Mouse (Mus musculus): ENCODE results near the gene Cacna2d4. TPM values are rescaled to one million over a fixed set of nuclear protein-coding genes. Genes with fewer than 3 reads are reported as not detected.
A peak's percentile ranks its signal among the peaks of the same experiment; 100 is the strongest.

Cacna2d4 gene
- polyA plus RNA-seq, 1 experiment from 2014 or later, result 0.02 TPM

DNA sequence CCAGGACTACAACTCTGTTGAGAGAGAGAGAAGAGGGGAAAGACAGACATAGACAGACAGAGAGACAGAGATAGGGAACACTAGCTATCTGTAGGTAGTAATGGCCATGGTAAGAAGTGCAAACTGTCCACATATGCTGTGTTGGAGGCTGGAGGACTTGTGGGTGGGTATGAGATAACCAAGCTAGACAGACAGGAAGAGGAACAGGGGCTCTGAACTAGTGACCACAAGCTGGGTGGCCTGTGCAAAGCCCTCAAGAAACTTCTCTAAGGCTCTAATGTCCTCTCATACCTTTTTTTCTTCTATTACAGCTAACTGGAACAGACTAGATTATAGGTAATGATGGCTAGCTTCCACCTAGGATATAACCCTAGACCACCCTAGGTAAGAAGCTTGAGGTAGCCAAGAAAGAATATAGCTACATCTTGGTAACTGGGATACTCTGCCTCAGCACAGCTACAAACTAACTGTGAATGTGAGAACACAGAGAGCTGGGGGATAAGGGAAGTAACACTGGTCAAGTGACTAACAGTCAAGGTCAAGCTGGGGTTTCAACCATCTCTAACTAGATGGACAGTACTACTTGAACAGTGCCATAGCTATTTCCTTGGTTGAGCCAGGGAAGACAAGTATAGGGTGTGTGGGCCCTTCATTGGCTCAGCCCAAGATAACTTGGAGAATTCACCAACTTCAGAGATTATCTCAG, 136.8 kb downstream of the Cacna2d4 start:
- H3K9ac ChIP-seq (ENCODE audit: low read depth, low read length), result no peak overlapping the region
- H3K27me3 ChIP-seq (ENCODE audit: control insufficient read depth, insufficient read depth, low read depth, low read length), result no peaks in the 10 kb centered on the region
- ATAC-seq (ENCODE audit: low read depth), result no peak
- no peak overlapping the region for H3K4me3 ChIP-seq (ENCODE audit: low read depth, low read length)
- peaks cover 41% of the 10 kb centered on the region for H3K4me1 ChIP-seq (ENCODE audit: control insufficient read depth, low read depth, low read length)
- H3K4me2 ChIP-seq (ENCODE audit: low read depth, low read length), result no peak overlapping the region
- no peaks in the 10 kb centered on the region for H3K9me3 ChIP-seq (replicated peaks; ENCODE audit: control insufficient read depth, low read length)
- peaks cover 2% of the 10 kb centered on the region for H3K36me3 ChIP-seq (ENCODE audit: control insufficient read depth, insufficient read depth)
- peak overlapping the region; percentile 15; the same call in 1 of the 2 replicates for H3K27ac ChIP-seq (ENCODE audit: low read length)

DNA sequence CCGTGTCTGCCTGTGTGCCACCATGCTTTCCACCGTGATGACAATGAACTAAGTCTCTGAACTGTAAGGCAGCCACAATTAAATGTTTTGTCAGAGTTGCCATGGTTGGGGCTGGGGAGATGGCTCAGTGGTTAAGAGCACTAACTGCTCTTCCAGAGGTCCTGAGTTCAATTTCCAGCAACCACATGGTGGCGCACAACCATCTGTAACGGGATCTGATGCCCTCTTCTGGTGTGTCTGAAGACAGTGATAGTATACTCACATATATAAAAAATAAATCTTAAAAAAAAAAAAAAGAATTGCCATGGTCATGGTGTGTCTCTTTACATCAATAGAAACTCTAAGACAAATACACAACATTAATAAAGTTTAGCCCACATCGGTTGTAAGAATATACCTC, 138.7 kb downstream of the Cacna2d4 start:
- peaks cover 41% of the 10 kb centered on the region for H3K4me1 ChIP-seq (ENCODE audit: control insufficient read depth, low read depth, low read length)

GRCm38 (mm10) chr6:119377613-119378012, 141.3 kb downstream of the Cacna2d4 start:
- WGBS (ENCODE audit: insufficient replicate concordance), result 3% methylated on average over 2 of the region's 2 CpGs
- Histone ChIP-seq H3K9me3 (replicated peaks; ENCODE audit: control insufficient read depth, low read length) (no peaks in the 10 kb centered on the region), H3K9ac (ENCODE audit: low read depth, low read length) (no peak overlapping the region), H3K36me3 (ENCODE audit: control insufficient read depth, insufficient read depth) (no peaks in the 10 kb centered on the region; the same call in 1 of the 2 replicates), H3K4me3 (ENCODE audit: low read depth, low read length) (no peak overlapping the region), H3K27me3 (ENCODE audit: control insufficient read depth, insufficient read depth, low read depth, low read length) (no peaks in the 10 kb centered on the region), H3K4me2 (ENCODE audit: low read depth, low read length) (0 out of 2 replicates have a peak overlapping the region, but pooled peaks have one; percentile 23), H3K4me1 (ENCODE audit: control insufficient read depth, low read depth, low read length) (peaks cover 38% of the 10 kb centered on the region), H3K27ac (ENCODE audit: low read length) (peak overlapping the region; percentile 30)
- ATAC-seq (ENCODE audit: low read depth), result peak; percentile 61

More for the DNA sequence above, 138.7 kb downstream of the Cacna2d4 start:
- WGBS (ENCODE audit: insufficient replicate concordance), result 41% methylated on average over 5 of the region's 5 CpGs
- H3K36me3 ChIP-seq (ENCODE audit: control insufficient read depth, insufficient read depth), result peaks cover 2% of the 10 kb centered on the region
- H3K27ac ChIP-seq (ENCODE audit: low read length), result no peak overlapping the region
- H3K27me3 ChIP-seq (ENCODE audit: control insufficient read depth, insufficient read depth, low read depth, low read length), result no peaks in the 10 kb centered on the region
- H3K4me3 ChIP-seq (ENCODE audit: low read depth, low read length), result no peak overlapping the region
- no peak for ATAC-seq (ENCODE audit: low read depth)
- no peaks in the 10 kb centered on the region for H3K9me3 ChIP-seq (replicated peaks; ENCODE audit: control insufficient read depth, low read length)
- H3K4me2 ChIP-seq (ENCODE audit: low read depth, low read length), result no peak overlapping the region
- H3K9ac ChIP-seq (ENCODE audit: low read depth, low read length), result no peak overlapping the region

DNA sequence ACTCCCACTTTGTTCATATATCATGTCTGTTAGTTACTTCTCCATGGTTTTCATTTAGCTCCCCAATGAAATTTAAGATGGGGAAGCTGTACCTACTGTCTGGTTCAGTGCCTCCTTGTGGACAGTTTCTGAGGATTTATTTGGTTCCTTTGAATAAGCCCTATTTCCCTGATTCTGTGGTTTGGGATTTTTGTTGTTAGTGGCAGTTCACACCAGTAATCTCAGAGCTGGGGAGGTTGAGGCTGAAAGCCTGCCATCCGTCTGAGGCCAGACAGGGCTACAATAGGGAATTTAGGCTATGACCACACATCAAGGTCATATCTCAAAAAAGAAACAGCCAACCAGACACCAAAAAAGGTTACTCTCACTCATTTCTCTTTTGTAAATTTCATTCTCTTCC, 142.3 kb downstream of the Cacna2d4 start:
- ATAC-seq (ENCODE audit: low read depth), result no peak
- no peak overlapping the region for H3K4me2 ChIP-seq (ENCODE audit: low read depth, low read length)
- H3K4me1 ChIP-seq (ENCODE audit: control insufficient read depth, low read depth, low read length), result peaks cover 29% of the 10 kb centered on the region
- H3K36me3 ChIP-seq (ENCODE audit: control insufficient read depth, insufficient read depth), result no peaks in the 10 kb centered on the region; the same call in none of the 2 replicates
- no peak overlapping the region for H3K27ac ChIP-seq (ENCODE audit: low read length)
- no peak overlapping the region for H3K9ac ChIP-seq (ENCODE audit: low read depth, low read length)
- H3K4me3 ChIP-seq (ENCODE audit: low read depth, low read length), result no peak overlapping the region
- H3K27me3 ChIP-seq (ENCODE audit: control insufficient read depth, insufficient read depth, low read depth, low read length), result no peaks in the 10 kb centered on the region
- 48% methylated on average over 1 of the region's 1 CpGs for WGBS (ENCODE audit: insufficient replicate concordance)
- no peaks in the 10 kb centered on the region for H3K9me3 ChIP-seq (replicated peaks; ENCODE audit: control insufficient read depth, low read length)

GRCm38 (mm10) chr6:119385668-119386067, 149.3 kb downstream of the Cacna2d4 start:
- peaks cover 16% of the 10 kb centered on the region for H3K4me1 ChIP-seq (ENCODE audit: control insufficient read depth, low read depth, low read length)
- no peaks in the 10 kb centered on the region for H3K9me3 ChIP-seq (replicated peaks; ENCODE audit: control insufficient read depth, low read length)
- H3K36me3 ChIP-seq (ENCODE audit: control insufficient read depth, insufficient read depth), result no peaks in the 10 kb centered on the region; the same call in 1 of the 2 replicates
- WGBS (ENCODE audit: insufficient replicate concordance), result 91% methylated on average over 1 of the region's 1 CpGs
- ATAC-seq (ENCODE audit: low read depth), result no peak
- H3K4me3 ChIP-seq (ENCODE audit: low read depth, low read length), result no peak overlapping the region
- no peak overlapping the region for H3K4me2 ChIP-seq (ENCODE audit: low read depth, low read length)
- no peak overlapping the region for H3K9ac ChIP-seq (ENCODE audit: low read depth, low read length)
- H3K27me3 ChIP-seq (ENCODE audit: control insufficient read depth, insufficient read depth, low read depth, low read length), result no peaks in the 10 kb centered on the region
- no peak overlapping the region for H3K27ac ChIP-seq (ENCODE audit: low read length)

DNA sequence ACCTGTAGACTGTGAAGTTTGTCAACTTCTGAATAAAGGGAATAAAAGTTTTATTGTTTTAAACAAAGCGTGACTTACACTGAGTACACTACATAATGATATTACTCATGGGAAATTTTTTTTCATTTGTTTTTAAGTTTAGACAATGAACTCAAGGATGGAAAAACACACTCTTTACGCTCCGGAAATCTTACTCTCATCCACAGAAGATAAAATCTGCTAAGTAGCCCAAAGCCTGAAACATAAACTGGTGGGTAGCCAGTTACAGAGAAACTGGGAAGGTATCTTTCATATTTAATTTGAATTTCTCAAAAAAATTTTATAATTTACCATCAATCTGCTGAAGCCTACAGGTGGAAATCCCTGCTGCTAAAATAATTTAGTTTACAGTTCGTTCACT, 150.1 kb downstream of the Cacna2d4 start:
- Histone ChIP-seq H3K4me1 (ENCODE audit: control insufficient read depth, low read depth, low read length) (peaks cover 16% of the 10 kb centered on the region), H3K9ac (ENCODE audit: low read depth, low read length) (no peak overlapping the region), H3K4me3 (ENCODE audit: low read depth, low read length) (no peak overlapping the region)

DNA sequence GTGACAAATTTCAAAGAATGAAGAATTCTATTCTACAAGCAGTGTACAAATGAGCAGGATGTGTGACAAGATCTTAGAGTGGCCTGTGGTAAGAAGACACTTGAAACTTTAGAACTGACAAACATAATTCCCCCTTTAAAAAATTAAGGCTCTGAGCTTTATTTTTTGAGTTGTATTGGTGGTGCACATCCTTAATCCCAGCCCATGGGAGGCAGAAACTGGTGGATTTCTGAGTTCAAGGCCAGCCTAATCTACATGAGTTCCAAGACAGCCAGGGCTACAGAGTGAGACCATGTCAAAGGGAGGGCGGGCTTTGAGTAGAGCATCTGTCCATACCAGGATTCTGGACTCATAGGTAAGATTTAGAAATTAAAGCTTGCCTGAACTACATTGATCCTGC, 150.5 kb downstream of the Cacna2d4 start:
- Histone ChIP-seq H3K4me2 (ENCODE audit: low read depth, low read length) (peak overlapping the region; percentile 79), H3K9me3 (replicated peaks; ENCODE audit: control insufficient read depth, low read length) (no peaks in the 10 kb centered on the region), H3K27ac (ENCODE audit: low read length) (peak overlapping the region; percentile 12; the same call in 1 of the 2 replicates), H3K4me3 (ENCODE audit: low read depth, low read length) (peak overlapping the region; percentile 92), H3K27me3 (ENCODE audit: control insufficient read depth, insufficient read depth, low read depth, low read length) (no peaks in the 10 kb centered on the region), H3K9ac (ENCODE audit: low read depth, low read length) (peak overlapping the region; percentile 93), H3K36me3 (ENCODE audit: control insufficient read depth, insufficient read depth) (no peaks in the 10 kb centered on the region; the same call in 1 of the 2 replicates), H3K4me1 (ENCODE audit: control insufficient read depth, low read depth, low read length) (peaks cover 16% of the 10 kb centered on the region)
- WGBS (ENCODE audit: insufficient replicate concordance), result 65% methylated on average over 1 of the region's 1 CpGs
- ATAC-seq (ENCODE audit: low read depth), result no peak

More for the DNA sequence above, 150.1 kb downstream of the Cacna2d4 start:
- Histone ChIP-seq H3K9me3 (replicated peaks; ENCODE audit: control insufficient read depth, low read length) (no peaks in the 10 kb centered on the region), H3K4me2 (ENCODE audit: low read depth, low read length) (peak overlapping the region; percentile 79; the same call in 1 of the 2 replicates), H3K27me3 (ENCODE audit: control insufficient read depth, insufficient read depth, low read depth, low read length) (no peaks in the 10 kb centered on the region), H3K27ac (ENCODE audit: low read length) (no peak overlapping the region), H3K36me3 (ENCODE audit: control insufficient read depth, insufficient read depth) (no peaks in the 10 kb centered on the region; the same call in 1 of the 2 replicates)
- 79% methylated on average over 4 of the region's 4 CpGs for WGBS (ENCODE audit: insufficient replicate concordance)
- ATAC-seq (ENCODE audit: low read depth), result no peak

DNA sequence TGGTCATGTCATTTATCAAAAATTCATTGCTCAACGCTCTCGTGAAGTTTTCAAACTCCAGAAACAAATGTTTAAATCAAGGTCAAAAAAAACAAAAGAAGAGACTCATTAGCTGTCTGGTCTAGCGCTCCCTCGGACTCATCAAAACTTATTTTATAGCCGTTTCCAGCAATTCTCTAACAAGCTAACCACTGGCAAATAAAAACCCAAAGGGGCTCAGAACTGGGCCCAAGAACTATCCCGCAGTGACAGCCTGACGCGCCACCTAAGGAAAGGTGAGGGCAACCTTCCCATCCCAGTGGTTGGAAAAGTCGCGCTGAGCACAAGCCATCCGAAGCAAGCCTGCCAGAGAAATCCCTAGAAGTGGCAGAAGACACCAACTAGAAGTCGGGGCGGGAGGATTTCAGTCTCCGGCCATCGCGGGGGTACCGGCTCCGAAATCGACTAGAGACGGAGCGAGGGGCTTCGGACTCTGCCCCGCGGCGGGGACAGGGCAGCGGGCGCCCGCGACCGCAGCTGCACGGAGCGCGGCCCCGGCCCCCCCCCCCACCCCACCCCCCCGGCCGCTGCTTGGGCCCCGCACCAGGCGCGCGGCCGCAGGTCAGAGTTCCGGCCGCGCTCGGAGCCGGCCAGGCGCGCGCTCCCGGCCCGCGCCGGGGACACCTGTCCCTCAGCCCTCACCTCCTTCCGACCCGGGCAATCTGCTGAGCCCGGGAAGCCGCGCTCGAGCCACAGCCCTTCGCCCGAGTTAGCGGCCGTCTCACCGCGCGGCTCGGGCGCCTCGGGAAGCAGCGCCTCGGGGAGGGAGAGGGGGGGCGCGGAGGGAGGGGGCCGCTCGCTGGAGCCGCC, 151.7 kb downstream of the Cacna2d4 start:
- no peaks in the 10 kb centered on the region for H3K27me3 ChIP-seq (ENCODE audit: control insufficient read depth, insufficient read depth, low read depth, low read length)
- H3K36me3 ChIP-seq (ENCODE audit: control insufficient read depth, insufficient read depth), result no peaks in the 10 kb centered on the region; the same call in 1 of the 2 replicates
- WGBS (ENCODE audit: insufficient replicate concordance), result under 1% methylated on average over 34 of the region's 76 CpGs
- H3K4me2 ChIP-seq (ENCODE audit: low read depth, low read length), result peak overlapping the region; percentile 79
- H3K4me3 ChIP-seq (ENCODE audit: low read depth, low read length), result peak overlapping the region; percentile 92
- H3K9ac ChIP-seq (ENCODE audit: low read depth, low read length), result peak overlapping the region; percentile 93
- no peaks in the 10 kb centered on the region for H3K9me3 ChIP-seq (replicated peaks; ENCODE audit: control insufficient read depth, low read length)
- peak overlapping the region; percentile 90 for H3K27ac ChIP-seq (ENCODE audit: low read length)
- ATAC-seq (ENCODE audit: low read depth), result peak; percentile 76
- peaks cover 16% of the 10 kb centered on the region for H3K4me1 ChIP-seq (ENCODE audit: control insufficient read depth, low read depth, low read length)

- peak; percentile 99 for ATAC-seq (ENCODE audit: low read depth)
- H3K36me3 ChIP-seq (ENCODE audit: control insufficient read depth, insufficient read depth), result no peaks in the 10 kb centered on the region; the same call in 1 of the 2 replicates
- peak overlapping the region; percentile 90 for H3K27ac ChIP-seq (ENCODE audit: low read length)
- WGBS (ENCODE audit: insufficient replicate concordance), result 0% methylated on average over 35 of the region's 53 CpGs
- H3K4me1 ChIP-seq (ENCODE audit: control insufficient read depth, low read depth, low read length), result peaks cover 16% of the 10 kb centered on the region
- no peaks in the 10 kb centered on the region for H3K27me3 ChIP-seq (ENCODE audit: control insufficient read depth, insufficient read depth, low read depth, low read length)
- no peaks in the 10 kb centered on the region for H3K9me3 ChIP-seq (replicated peaks; ENCODE audit: control insufficient read depth, low read length)
- peak overlapping the region; percentile 92 for H3K4me3 ChIP-seq (ENCODE audit: low read depth, low read length)
- peak overlapping the region; percentile 79 for H3K4me2 ChIP-seq (ENCODE audit: low read depth, low read length)
- peak overlapping the region; percentile 93 for H3K9ac ChIP-seq (ENCODE audit: low read depth, low read length)
Measured at GRCm38 (mm10) chr6:119388650-119389012, 152.3 kb downstream of the Cacna2d4 start.
